Mouse (Mus musculus) CH12.LX (cell line): Measurements from ENCODE around the gene Col4a4.

ENCODE experiments used
- CTCF ChIP-seq, 2 experiments: IDR thresholded peaks in 1 of 2; conservative IDR thresholded peaks in 1 of 2; 2 replicates each; pipeline ENCODE4 v1.5.1; 2011 to 2012; ENCODE audit warnings: low read depth in 2 of 2, low read length in 2 of 2, improper control_type of control experiment in 1 of 2, inconsistent platforms in 1 of 2, mild to moderate bottlenecking in 1 of 2, moderate library complexity in 1 of 2
- EP300 ChIP-seq: IDR thresholded peaks from 2 replicates; pipeline ENCODE4 v1.6.1; 2011; ENCODE audit warnings: low read length, improper control_type of control experiment
- MAX ChIP-seq: IDR thresholded peaks from 2 replicates; pipeline ENCODE4 v1.6.1; 2011; ENCODE audit warnings: low read length, improper control_type of control experiment
- PAX5 ChIP-seq: IDR thresholded peaks from 2 replicates; pipeline ENCODE4 v1.6.1; 2012; ENCODE audit warnings: low read length, inconsistent platforms, mixed read lengths
- POLR2A ChIP-seq: IDR thresholded peaks from 2 replicates; pipeline ENCODE4 v1.6.1; 2011; ENCODE audit warnings: low read depth, mild to moderate bottlenecking, improper control_type of control experiment, low read length
- RAD21 ChIP-seq: IDR thresholded peaks from 2 replicates; pipeline ENCODE4 v1.6.1; 2011; ENCODE audit warnings: low read depth, mild to moderate bottlenecking, low read length, improper control_type of control experiment, moderate library complexity
- SMC3 ChIP-seq: IDR thresholded peaks from 2 replicates; pipeline ENCODE4 v1.6.1; 2011; ENCODE audit warnings: low read depth, low read length, improper control_type of control experiment

DNA sequence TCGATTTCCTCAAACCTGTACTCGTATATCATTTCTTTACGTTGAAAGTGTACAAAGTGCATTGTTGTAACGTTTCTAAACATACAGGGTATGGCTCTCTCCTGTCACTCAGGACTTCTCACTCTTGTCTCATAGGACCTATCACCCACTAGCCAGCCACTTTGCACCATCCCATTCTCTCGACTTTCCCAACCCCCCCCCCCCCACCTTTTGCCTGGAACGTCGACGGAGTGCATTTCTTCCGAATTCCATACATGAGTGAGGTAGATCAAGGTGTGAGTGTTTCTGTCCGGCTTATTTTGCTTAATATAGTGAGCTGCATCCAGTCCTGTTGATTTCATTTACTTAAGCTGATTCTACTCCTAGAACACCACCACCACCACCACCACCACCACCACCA, 9.3 kb downstream of the Col4a4 start:
- TF ChIP-seq EP300 (no peak), CTCF (conservative IDR thresholded peaks at IDR 0.05 in 1 of 2, IDR thresholded peaks at IDR 0.05 in 1 of 2; ENCODE audit: low read depth in 2 of 2, low read length in 2 of 2) (no peak), POLR2A (no peak), MAX (no peak), PAX5 (no peak), SMC3 (no peak), RAD21 (no peak)
